Mouse (Mus musculus): ENCODE measurements around the gene D1Ertd622e.

GRCm38 (mm10) chr1:97585106-97585505 is 76.8 kb downstream of the D1Ertd622e start:
- TF ChIP-seq HCFC1 (IDR thresholded peaks at IDR 0.05; ENCODE audit: borderline replicate concordance, insufficient read depth, low read length) = no peak
- no peak for TF ChIP-seq CHD2 (IDR thresholded peaks at IDR 0.05; ENCODE audit: low read depth, low read length)
- TF ChIP-seq ZC3H11A (IDR thresholded peaks at IDR 0.05; ENCODE audit: borderline replicate concordance, low read depth, low read length) = no peak
- no peak for TF ChIP-seq MAFK (IDR thresholded peaks at IDR 0.05; ENCODE audit: insufficient read depth, low read depth, low read length)

Data from ES-E14 (cell line).